Mouse (Mus musculus): Measurements from ENCODE around the gene Gpr18.

Gpr18 gene

DNA sequence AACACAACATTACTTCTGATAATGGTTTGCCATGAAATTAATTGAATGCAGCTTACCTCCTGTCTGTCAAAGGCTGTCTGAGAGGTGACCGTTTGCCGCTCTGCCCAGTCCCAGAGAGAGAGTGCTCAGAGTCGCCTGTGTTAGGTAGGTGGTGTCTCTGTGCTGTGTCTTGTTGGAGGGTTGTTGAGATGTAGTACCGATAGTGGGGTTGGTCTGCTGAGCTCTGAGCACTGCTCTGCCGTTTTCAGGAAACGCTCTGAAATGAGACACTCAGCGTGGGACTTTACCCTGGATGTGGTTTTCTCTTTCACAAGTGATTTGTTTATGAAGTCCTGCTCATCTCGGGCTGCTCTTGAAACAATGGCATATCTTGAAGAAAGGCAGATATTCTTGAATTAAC, at the start of gene Gpr18:
TSS of gene Gpr18 (minus strand) at position 161 of the 400 bp plus-strand sequence.
- peak; percentile 90 for DNase-seq (ENCODE audit: low read depth, low spot score)

- DNase-seq (ENCODE audit: low read depth, low spot score): peak; percentile 86
Observed at GRCm38 (mm10) chr14:121964990-121965389, 49.4 kb upstream of the Gpr18 start, which contains the start of gene Gpr183. TSS of gene Gpr183 (minus strand) at chr14:121965195.

GRCm38 (mm10) chr14:121963942-121964335, 48.4 kb upstream of the Gpr18 start:
- no peak for DNase-seq (ENCODE audit: low read depth, low spot score)

- peak; percentile 65 for DNase-seq (ENCODE audit: low read depth, low spot score)
Observed at GRCm38 (mm10) chr14:121963251-121963941, 47.8 kb upstream of the Gpr18 start.

DNA sequence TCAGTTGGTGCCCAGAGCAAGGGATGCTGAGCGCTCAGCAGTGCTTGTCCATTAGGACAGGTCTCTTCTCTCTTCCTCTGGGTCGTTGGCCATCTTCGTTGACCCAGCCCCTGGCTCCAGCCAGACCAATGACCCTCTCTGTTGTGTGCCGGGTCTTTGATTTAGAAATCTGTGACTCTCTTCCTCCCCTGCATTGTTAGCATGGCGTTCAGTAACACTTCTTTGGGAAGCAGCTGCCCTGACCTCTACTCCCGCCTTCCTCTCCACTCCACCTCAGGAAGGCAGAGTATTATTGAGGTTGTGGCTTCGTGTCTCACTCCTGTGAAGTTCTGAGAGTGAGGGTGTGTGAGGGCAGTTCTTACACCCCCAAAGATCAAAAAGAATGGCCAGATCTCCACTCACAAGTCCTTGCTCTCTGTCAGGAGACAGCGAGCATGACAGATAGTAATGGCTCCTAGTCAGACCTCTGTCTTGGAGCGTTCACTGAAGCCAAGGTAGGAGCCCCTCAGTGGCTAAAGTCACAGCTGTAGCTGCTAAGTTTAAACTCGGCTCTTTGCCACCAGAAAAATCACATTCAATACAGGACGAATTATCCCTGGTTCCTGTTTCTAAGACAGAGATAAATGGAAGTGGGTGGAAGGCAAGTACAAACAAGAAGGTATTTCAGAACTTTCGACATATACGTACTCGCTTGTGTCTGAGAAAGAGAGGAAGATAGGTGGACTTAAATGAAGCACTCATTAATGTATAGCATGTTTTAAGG, 46.7 kb upstream of the Gpr18 start:
- peak; percentile 52 for DNase-seq (ENCODE audit: low read depth, low spot score)

GRCm38 (mm10) chr14:121961496-121962127, 46.0 kb upstream of the Gpr18 start:
- peak; percentile 56 for DNase-seq (ENCODE audit: low read depth, low spot score)

DNA sequence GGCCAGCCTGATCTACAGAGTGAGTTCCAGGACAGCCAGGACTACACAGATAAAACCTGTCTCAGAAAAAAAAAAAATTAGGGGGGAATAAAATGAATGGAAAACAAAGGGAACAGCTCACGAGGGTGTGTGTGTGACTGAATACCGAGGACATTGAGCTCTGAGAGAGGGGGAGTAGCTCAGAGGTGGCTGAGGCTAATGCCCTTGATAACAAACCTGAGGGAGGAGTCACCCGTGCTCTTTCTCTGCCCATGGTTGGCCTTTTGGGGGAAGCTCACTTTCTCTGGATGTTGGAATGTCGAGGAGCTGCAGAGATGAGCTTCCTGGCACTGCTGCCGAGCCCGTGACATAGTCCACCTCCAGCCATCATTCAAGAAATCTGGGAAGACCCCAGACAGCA, 45.4 kb upstream of the Gpr18 start:
- DNase-seq (ENCODE audit: low read depth, low spot score): no peak

DNA sequence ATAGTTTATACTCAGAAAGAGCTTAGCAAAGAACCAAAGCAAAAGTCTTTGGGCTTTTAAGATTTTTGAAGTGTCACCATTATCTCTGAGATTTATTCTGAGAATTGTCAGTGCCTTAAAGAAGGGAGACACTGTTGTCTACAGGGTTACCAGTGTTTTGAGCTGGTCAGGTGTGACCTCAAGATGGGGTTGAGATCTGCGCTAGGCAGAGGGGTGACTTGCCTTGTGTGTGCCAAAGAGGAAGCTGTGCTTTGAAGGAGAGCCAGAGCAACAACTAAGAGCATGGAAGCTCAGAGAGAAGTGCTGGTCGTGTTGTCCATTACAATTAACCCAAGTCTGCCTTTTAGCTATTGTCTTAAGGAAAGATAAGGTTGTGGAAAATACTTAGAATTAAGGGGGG, 45.0 kb upstream of the Gpr18 start:
- DNase-seq (ENCODE audit: low read depth, low spot score): peak; percentile 59

GRCm38 (mm10) chr14:121960031-121960430, 44.5 kb upstream of the Gpr18 start:
- DNase-seq (ENCODE audit: low read depth, low spot score): peak; percentile 52

GRCm38 (mm10) chr14:121959538-121959980, 44.0 kb upstream of the Gpr18 start:
- DNase-seq (ENCODE audit: low read depth, low spot score): peak; percentile 42

- peak; percentile 66 for DNase-seq (ENCODE audit: low read depth, low spot score)
Observed at GRCm38 (mm10) chr14:121958751-121959537, 43.4 kb upstream of the Gpr18 start.

- DNase-seq (ENCODE audit: low read depth, low spot score): peak; percentile 58
Observed at GRCm38 (mm10) chr14:121958041-121958750, 42.6 kb upstream of the Gpr18 start.

DNA sequence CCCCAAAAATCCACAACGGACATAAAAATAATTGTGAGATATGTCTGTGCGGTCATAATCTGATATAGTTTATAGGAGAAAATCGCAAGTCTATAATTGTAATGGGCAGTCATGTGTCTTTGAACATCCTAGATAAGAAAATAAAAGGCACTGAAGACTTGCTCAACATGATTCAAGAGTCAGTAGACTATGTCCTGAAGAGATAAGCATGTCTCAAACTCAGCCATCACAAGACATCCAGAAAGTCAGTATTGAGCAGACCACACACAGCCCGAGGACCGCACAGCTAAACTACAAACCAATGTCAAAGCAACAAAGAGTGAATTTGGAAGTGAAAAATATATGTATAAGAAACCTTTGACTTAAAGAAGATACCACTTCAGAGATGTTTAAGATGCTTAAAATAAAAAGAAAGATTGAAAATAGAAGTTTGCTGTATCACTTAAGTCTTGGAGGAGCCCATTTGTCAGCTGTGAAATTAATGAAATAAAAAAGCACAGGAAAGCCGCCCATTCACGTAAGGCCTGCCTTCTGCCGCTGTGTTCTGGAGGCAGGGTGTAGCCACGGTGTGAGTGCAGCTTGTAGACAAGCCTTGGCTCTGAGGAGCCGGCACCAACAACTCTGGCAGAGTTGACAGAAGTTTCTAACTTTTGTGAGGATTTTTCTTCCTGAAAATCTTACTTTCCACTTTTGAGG, 41.7 kb upstream of the Gpr18 start:
- DNase-seq (ENCODE audit: low read depth, low spot score): peak; percentile 51

DNA sequence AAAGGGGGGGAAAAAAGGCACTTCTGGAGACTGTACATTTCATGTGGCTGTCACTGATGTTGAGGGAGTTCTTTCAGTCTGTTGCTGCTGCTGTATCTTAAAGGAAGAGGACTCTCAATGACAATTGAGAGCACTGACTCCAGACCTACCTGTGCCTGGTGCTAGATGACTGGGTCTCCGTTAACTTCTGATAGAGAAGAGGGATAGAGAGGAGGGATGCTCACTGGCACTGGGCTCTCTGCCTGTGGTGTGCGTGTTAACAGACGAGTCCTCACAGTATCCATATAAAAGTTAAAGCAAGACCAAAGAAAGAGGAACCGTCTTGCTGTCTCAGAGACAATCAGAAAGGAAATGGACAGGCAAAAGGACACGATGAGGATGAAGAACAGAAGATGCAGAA, 40.7 kb upstream of the Gpr18 start:
- peak; percentile 34 for DNase-seq (ENCODE audit: low read depth, low spot score)

DNA sequence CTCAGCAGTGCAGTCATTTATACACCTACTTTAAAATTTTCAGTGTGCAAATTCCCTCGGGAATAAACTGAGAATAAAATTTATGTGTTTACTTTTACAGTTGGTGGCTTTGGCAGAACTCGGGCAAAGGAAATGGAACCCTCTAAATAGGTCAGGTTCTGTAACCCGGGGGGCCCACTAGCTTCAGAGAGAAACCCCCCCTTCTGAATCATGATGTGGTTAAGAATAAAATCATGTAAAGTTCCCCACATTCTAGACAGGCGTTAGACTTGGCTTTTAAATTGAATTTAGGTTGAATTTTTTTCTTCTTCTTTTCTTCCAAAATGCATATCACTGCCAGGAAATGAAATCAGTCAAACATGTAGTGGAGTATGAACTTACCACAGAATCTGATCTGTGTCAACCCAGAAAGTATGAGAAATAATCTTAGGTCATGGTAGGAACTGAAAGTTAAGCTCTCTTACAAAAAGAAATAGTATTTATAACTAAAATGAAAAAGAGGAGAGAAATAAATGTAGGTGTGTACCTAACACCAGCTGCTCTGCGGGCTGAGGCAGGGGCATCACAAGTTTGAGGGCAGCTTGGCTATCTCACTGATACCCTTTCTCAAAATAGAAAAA, 39.7 kb upstream of the Gpr18 start:
- DNase-seq (ENCODE audit: low read depth, low spot score): peak; percentile 61

DNA sequence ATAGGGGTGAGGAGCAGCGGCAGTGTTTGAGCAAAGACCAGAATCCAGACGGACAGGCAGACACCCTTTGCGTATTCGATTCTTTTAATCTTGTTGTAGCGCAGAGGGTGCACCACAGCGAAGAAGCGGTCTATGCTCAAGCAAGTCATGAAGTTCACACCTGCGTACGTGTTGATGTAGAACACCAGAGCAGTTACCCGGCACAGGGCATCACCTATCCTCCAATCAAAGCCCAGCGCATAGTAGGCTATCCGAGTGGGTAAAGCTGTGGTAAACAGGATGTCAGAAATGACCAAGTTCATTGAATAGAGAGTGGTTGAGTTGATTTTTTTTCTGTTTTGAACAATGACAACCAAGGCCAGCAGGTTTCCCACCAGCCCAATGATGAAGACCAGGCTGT, 39.0 kb upstream of the Gpr18 start:
- peak; percentile 86 for DNase-seq (ENCODE audit: low read depth, low spot score)

DNA sequence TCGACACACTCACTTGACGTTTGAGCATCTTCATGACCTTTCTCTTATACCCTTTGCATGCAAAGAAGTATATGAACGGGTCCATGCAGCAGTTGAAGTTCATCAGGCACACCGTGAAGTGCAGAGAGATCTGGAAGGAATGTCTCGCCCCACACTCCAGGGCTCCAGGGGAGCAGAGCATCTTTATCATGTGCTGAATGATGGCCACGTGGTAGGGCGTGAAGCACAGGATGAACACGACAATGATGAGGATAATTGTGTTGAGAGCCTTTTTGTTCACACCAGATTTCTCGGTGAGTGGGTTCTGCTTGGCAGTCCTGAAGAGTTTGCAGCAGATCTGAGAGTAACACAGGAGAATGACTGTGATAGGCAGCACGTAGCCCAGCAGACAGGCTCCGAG, 38.5 kb upstream of the Gpr18 start:
- DNase-seq (ENCODE audit: low read depth, low spot score): no peak

DNA sequence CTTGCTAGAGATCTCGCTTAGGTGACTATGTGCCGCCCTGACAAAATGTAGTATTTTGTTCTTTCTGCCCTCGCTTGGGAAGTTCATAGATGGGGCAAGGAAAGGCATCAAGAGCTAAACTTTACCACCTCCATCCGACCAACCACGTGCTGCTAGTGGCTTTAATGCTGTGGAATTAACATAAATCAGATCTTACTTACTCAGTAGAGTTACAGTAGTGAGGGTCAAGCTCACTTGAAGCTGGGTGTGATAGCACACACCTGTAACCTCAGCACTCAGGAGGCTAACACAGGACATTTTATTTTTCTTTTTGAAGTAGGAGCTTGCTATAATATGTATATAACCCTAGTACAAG, 36.4 kb upstream of the Gpr18 start:
- peak; percentile 19 for DNase-seq (ENCODE audit: low read depth, low spot score)

DNA sequence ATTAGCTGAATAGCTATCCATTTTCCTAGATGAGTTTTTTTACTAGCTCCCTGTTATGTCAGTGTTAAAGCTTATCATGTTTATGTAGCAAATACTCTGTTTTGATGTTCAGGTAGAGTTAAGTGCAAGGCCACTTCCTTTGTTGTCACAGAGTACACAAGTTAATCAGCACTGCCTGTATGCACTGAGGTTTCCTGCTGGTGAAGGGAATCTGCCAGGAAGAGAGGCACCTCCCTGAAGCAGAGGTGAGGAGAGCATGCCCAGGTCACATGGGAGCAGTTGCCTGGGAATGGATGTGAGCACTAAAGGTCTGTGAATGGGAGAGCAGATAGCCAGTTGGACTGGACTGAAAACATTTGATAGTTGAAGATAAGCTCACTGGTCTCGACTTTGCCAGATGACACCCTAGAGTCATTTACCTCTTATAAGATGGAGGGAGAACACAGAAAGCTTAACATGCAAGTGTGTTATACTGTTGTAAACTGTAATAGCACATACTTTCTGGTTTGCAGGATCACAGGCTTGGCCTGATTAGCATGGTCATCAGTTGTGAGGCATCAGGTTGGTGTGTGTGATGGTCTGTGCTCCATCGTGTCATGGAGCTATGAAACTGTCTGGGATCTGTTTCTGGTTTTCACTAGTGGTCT, 35.9 kb upstream of the Gpr18 start:
- DNase-seq (ENCODE audit: low read depth, low spot score): peak; percentile 62
